Mouse (Mus musculus) testis, postnatal 10 days (tissue): Measurements from ENCODE around the gene Ptpn1.
A peak's percentile ranks its signal among the peaks of the same experiment; 100 is the strongest.

Experiments used
- DNase-seq: peaks from one replicate; pipeline ENCODE4 v3.0.0; 2021; ENCODE audit warnings: low spot score

Ptpn1 gene

GRCm38 (mm10) chr2:167931985-167932726, at the start of gene Ptpn1:
Gene Ptpn1, plus strand, starts transcription at chr2:167932057.
- DNase-seq: peak; percentile 99

DNA sequence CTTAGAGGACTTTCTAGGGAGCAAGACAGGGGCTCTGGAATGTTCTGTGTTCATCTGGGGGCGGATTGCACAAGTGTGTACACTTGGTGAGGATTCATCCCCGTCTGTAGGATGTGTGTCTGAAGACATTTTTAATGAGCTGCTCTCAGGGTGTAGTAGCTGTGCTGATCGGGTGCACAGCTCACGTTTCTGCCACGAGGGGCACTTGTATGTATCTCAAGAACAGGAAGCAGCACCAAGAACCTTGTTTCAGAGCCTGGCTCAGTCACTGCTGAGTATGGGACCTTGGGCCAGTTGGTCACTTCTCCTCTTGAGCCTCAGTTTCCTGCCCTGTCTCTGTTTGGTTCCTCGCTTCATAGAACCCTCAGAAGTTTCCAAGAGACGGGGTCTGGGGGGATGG, 45.4 kb upstream of the Ptpn1 start:
- DNase-seq: no peak

DNA sequence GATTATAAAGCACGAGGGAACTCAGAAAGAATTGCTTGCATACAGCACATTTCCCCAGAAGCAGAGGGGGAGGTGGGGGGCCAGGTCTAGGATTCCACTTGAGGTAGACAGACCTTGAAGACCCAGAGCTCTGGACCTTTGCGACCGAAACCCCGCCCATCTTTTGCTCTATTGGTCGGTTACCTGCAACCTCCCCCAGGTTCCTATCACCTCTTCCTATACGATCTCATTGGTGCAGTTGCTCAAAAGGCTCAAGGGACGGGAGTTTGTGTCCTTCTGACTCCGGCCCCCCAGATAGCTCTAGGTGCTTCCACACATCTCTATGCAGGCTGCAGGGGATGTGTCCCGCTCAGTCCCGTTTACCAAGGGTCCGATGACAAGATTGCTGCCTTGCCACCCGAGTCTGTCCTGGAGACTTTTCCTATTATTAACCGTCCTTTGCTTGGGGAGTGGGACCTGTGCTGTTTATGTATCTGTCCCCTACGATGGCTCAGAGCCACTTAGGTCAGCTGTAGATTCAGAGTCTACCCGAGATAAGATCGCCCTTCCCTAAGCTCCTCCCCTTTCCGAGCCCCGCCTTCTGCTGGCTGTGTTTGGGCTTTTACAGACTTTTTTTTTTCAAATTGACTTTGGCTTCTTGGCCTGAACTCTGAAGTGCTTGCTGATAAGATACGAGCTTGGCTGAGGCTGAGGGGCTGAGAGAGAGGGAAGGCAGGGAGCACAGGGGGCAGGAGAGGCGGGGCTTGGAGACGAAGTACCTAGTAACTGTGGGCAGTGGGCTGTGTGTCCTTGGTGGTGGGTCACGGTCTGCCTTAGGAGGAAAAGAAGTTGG, 44.1 kb upstream of the Ptpn1 start:
- DNase-seq: no peak

GRCm38 (mm10) chr2:167888834-167889233, 43.0 kb upstream of the Ptpn1 start:
- no peak for DNase-seq

- DNase-seq: no peak
These were observed 42.0 kb upstream of the Ptpn1 start for GRCm38 (mm10) chr2:167889886-167890285.

DNA sequence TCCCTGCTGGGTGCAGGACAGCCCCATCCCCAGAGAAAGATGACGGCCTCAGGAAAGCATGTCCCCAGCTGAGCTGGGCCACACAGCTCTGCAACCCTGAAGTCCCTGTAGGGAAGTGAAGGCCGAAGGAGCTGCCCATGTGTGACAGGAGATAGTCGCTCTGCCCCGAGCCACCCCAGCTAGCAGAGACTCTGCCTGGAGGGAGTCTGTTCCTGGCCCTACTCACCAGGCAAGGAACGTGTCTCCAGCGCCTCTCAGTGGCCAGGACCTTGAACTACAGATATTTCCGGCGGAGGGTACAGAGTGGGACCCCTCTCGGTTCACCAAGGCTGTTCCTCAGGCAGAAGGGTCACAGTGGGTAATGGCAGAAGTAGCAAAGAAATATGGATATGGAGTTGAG, 39.9 kb upstream of the Ptpn1 start:
- DNase-seq: peak; percentile 82

DNA sequence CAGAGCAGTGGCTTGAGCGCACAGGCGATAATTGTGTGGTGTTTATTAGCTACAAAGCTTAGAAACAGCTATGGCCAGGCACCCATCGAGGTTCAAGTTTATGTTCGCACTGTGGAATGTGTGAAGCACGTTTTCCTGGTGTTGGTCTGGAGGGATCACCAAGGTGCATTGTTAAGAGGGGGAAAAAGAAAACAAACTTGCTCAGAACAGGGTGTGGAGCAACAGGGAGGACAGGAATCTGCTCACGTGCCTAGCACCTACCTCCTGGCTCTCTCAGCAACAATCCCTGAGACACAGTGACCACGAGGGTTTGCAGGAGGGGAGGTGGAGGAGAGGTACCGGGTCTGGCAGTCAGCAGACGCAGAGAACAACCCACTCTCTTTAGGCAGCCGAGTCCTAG, 38.2 kb upstream of the Ptpn1 start:
- DNase-seq: no peak

- peak; percentile 95 for DNase-seq
These were observed 36.9 kb upstream of the Ptpn1 start for GRCm38 (mm10) chr2:167894948-167895372.

DNA sequence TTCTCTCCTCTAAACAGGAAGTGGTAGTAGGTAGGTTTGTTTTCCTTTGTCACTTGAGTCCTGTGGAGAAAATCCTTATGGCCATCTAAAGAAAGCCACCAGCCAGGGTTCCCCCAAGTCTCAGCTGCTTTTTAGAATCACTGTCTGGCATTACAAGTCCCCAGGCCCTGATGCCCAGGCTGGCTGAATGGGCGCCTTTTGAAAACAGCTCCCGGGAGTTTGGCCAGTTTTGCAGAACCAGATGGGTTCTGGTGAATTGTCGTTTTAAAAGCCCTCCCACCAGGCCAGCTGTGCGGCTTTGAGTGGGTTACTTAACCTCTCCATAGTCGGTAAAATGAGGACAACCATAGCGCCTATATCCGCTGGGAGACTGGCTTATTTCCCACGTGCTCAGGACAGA, 34.0 kb upstream of the Ptpn1 start:
- no peak for DNase-seq

GRCm38 (mm10) chr2:167899989-167900421, 31.9 kb upstream of the Ptpn1 start:
- DNase-seq: no peak

DNA sequence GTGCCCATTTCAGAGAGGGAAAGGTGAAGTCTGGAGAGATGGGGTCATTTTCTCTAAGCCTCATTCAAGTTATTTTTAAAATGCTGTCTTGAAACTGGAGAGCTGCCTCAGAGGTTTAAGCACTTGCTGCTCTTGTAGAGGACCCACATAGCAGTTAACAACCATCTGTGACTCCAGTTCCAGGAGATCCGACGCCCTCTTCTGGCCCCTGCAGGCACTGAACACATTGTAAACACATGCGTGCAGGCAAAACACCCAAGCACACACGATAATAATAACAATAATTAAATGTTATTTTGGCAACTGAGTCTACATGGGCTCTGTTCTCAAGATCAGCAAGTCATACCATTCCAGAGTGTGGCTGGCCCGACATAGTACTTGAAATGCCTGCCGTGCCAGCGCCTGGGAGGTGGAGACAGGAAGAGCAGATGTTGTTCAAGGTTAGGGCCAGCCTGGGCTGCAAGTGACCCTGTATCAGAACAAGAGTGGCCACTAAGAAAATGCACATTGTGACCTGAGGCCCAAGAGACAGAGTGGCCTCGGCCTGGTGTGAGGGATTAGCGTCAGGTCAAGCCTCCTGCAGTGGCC, 29.6 kb upstream of the Ptpn1 start:
- DNase-seq: no peak

- DNase-seq: no peak
These were observed 28.5 kb upstream of the Ptpn1 start for GRCm38 (mm10) chr2:167903242-167903952.

- DNase-seq: no peak
These were observed 27.1 kb upstream of the Ptpn1 start for GRCm38 (mm10) chr2:167904621-167905367.

DNA sequence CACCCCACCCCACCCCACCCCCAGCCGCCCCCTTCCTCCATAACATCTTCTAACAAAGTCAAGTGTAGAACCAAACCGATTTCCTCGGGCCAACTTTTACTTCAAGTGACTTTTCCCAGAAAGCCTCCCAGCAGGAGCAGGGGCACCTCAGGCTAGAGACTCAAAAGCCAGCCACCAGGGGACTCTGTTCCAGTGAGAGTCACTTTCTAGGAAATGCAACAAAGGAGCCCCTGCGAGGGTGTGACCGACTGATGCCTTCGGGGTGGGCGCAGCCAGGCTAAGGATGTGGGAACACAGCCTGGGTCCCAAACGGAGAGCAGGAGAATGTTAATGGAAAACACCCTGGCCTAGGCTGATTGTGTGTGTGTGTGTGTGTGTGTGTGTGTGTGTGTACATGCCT, 26.3 kb upstream of the Ptpn1 start:
- DNase-seq: no peak

- DNase-seq: no peak
These were observed 25.1 kb upstream of the Ptpn1 start for GRCm38 (mm10) chr2:167906729-167907128.

DNA sequence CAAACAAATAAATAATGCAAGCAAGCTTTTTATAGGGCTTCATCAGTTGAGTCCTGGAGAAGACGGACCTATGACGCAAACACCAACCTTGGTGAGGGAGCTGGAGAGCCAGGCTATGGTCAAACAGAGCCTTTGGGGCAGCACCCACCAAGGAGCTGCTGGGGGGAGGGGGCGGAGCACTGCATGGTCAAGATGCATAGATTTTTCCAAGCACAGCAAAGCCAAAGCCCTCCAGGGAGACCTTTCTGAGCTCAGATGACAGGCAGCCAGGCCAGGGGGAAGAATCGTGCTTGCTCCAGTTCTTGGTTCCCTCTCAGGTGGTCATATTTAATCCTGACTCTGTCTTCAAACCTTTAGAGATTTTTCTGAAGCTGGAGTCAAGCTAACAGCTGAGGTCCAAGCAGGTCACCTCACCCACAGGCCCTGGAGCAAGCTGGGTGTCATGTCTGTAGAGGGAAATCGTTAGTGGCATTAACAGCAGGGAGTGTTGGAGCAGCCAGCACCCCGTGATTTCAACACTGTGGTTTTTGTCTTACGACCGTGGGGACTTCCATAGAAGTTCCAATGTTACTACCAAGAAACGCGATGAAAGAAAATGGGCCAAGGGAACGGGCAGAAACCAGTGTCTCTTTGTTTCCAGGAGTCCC, 22.2 kb upstream of the Ptpn1 start:
- no peak for DNase-seq

DNA sequence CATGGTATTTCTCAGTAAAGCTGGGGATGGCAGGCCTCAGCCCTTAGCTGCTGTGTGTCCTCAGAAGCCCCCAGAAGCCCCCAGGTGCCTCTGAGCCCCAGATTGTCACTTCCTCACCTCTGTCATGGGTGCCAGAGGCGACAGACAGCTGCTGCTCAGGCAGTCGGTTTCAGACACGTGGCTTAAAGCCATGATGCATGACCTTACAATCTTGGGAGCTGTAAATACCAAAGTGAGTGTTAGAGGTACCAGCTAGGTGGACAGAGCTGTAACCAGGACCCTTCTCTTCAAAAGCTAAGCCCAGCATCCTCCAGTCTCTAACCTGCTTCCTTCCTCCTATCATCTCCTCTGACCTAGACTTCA, 21.7 kb upstream of the Ptpn1 start:
- no peak for DNase-seq

- DNase-seq: no peak
These were observed 20.3 kb upstream of the Ptpn1 start for GRCm38 (mm10) chr2:167911511-167911910.

GRCm38 (mm10) chr2:167919081-167919480, 12.8 kb upstream of the Ptpn1 start:
- no peak for DNase-seq

GRCm38 (mm10) chr2:167920041-167920440, 11.8 kb upstream of the Ptpn1 start:
- DNase-seq: no peak

- DNase-seq: no peak
These were observed 10.8 kb upstream of the Ptpn1 start for GRCm38 (mm10) chr2:167920960-167921495.
